Mouse (Mus musculus) brain, adult 2 months (tissue): Measurements from ENCODE around the gene Laptm5.

ENCODE experiments used
- DNase-seq: peaks from one replicate; pipeline ENCODE4 v3.0.0; 2011; ENCODE audit warnings: low read depth, low spot score

Gene Laptm5

GRCm38 (mm10) chr4:130919750-130920356, 6.9 kb downstream of the Laptm5 start:
- DNase-seq = no peak

GRCm38 (mm10) chr4:130920951-130921693, 8.2 kb downstream of the Laptm5 start:
- DNase-seq = no peak

- no peak for DNase-seq
Measured at GRCm38 (mm10) chr4:130921986-130922385, 9.1 kb downstream of the Laptm5 start.

- no peak for DNase-seq
Measured at GRCm38 (mm10) chr4:130926274-130926673, 13.3 kb downstream of the Laptm5 start.

- DNase-seq = peak; percentile 48
Measured at GRCm38 (mm10) chr4:130927821-130928220, 14.9 kb downstream of the Laptm5 start.

- peak; percentile 35 for DNase-seq
Measured at GRCm38 (mm10) chr4:130942644-130943043, 29.7 kb downstream of the Laptm5 start.

- no peak for DNase-seq
Measured at GRCm38 (mm10) chr4:130944112-130944511, 31.2 kb downstream of the Laptm5 start, which contains the start of gene Matn1. TSS of gene Matn1 (plus strand) at chr4:130944385.

- no peak for DNase-seq
Measured at GRCm38 (mm10) chr4:130944779-130945178, 31.9 kb downstream of the Laptm5 start.

GRCm38 (mm10) chr4:130947094-130947647, 34.2 kb downstream of the Laptm5 start:
- peak; percentile 37 for DNase-seq

GRCm38 (mm10) chr4:130949821-130950384, 37.0 kb downstream of the Laptm5 start:
- no peak for DNase-seq

- DNase-seq = peak; percentile 72
Measured at GRCm38 (mm10) chr4:130952531-130952930, 39.6 kb downstream of the Laptm5 start.

GRCm38 (mm10) chr4:130957156-130957555, 44.2 kb downstream of the Laptm5 start:
- DNase-seq = no peak

- no peak for DNase-seq
Measured at GRCm38 (mm10) chr4:130958812-130959211, 45.9 kb downstream of the Laptm5 start.

- no peak for DNase-seq
Measured at GRCm38 (mm10) chr4:130959678-130960077, 46.8 kb downstream of the Laptm5 start.

GRCm38 (mm10) chr4:130960118-130960734, 47.3 kb downstream of the Laptm5 start:
- DNase-seq = peak; percentile 80

- no peak for DNase-seq
Measured at GRCm38 (mm10) chr4:130971278-130971677, 58.4 kb downstream of the Laptm5 start.

GRCm38 (mm10) chr4:130972421-130972829, 59.5 kb downstream of the Laptm5 start:
- peak; percentile 65 for DNase-seq

- peak; percentile 53 for DNase-seq
Measured at GRCm38 (mm10) chr4:130973332-130974263, 60.7 kb downstream of the Laptm5 start.

- DNase-seq = no peak
Measured at GRCm38 (mm10) chr4:130978981-130979380, 66.1 kb downstream of the Laptm5 start.

- DNase-seq = peak; percentile 27
Measured at GRCm38 (mm10) chr4:130984416-130985182, 71.7 kb downstream of the Laptm5 start.
